Mouse (Mus musculus) liver, embryonic 16.5 days (tissue): ENCODE data around the gene Cacna1f. TPM values are rescaled to one million over a fixed set of nuclear protein-coding genes. Genes with fewer than 3 reads are reported as not detected.
A peak's percentile ranks its signal among the peaks of the same experiment; 100 is the strongest.

Source experiments
- ATAC-seq: fragments of 200-750 bp; cut with Nextera tagmentation; 2 replicates; pipeline ENCODE4 v1.8.0; 2017; ENCODE audit warnings: low read depth, mild to moderate bottlenecking, moderate number of reproducible peaks, moderate library complexity
- H3K27ac ChIP-seq: fragments of 300-500 bp; sonication (generic); 2 replicates; pipeline ENCODE4 v1.5.1; 2014; ENCODE audit warnings: mild to moderate bottlenecking, low read length
- H3K27me3 ChIP-seq: fragments of 300-500 bp; sonication (generic); 2 replicates; pipeline ENCODE4 v1.6.1; 2014; ENCODE audit warnings: low read depth, low read length, mixed read lengths; ENCODE audit not compliant: control insufficient read depth, insufficient read depth
- H3K36me3 ChIP-seq: fragments of 300-500 bp; sonication (generic); 2 replicates; pipeline ENCODE4 v1.6.1; 2014; ENCODE audit warnings: mild to moderate bottlenecking; ENCODE audit not compliant: control insufficient read depth, insufficient read depth
- H3K4me1 ChIP-seq: fragments of 300-500 bp; sonication (generic); 2 replicates; pipeline ENCODE4 v1.6.1; 2014; ENCODE audit warnings: low read depth, low read length, mixed read lengths; ENCODE audit not compliant: control insufficient read depth
- H3K4me2 ChIP-seq: fragments of 300-500 bp; sonication (generic); 2 replicates; pipeline ENCODE4 v1.6.1; 2014; ENCODE audit warnings: low read depth, low read length, mixed read lengths
- H3K4me3 ChIP-seq: fragments of 300-500 bp; sonication (generic); 2 replicates; pipeline ENCODE4 v1.5.1; 2014; ENCODE audit warnings: low read depth, mild to moderate bottlenecking, low read length
- H3K9ac ChIP-seq: fragments of 300-500 bp; sonication (generic); 2 replicates; pipeline ENCODE4 v1.6.1; 2014; ENCODE audit warnings: low read depth, low read length
- H3K9me3 ChIP-seq: fragments of 300-500 bp; sonication (generic); replicated peaks from 2 replicates; pipeline ENCODE4 v1.6.1; 2016; ENCODE audit warnings: low read length; ENCODE audit not compliant: control insufficient read depth
- WGBS: fragments of 180-500 bp; shearing (Covaris S2); extraction: QIAGEN DNeasy Blood & Tissue Kit; methylation state at CpG from one replicate; pipeline ENCODE4 v1.1.7; 2014; ENCODE audit not compliant: insufficient replicate concordance; 5-methylcytosine and 5-hydroxymethylcytosine counted together
- polyA plus RNA-seq: library from polyadenylated mRNA; unstranded; fragments of >200 nt; fragmentation: Nextera tagmentation; extraction: Ambion mirVana; gene quantifications from 2 replicates; pipeline ENCODE4 v1.2.1, GENCODE M21; 2015

Gene Cacna1f
- polyA plus RNA-seq, 1 experiment from 2014 or later: 0.04 TPM

DNA sequence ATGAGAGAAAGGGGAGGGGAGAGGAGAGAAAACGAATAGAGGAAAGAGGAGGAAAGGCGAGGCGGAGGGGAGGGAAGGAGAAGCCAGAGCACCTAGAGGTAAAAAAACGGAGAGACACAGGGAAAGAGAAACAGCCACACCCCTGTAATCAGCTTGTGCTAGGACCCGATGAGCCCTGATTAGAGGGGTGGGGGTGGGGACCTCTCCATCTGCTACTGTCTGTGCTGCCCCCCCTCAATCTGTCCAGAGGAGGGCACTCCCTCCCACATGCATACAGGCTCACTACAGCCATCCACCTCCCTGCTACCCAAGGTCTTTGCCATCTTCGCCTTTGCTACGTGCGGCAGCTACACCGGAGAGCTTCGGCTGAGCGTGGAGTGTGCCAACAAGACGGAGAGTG lies 33.9 kb downstream of the Cacna1f start:
- H3K4me3 ChIP-seq: no peak overlapping the region
- no peak overlapping the region for H3K27ac ChIP-seq
- no peak overlapping the region for H3K4me2 ChIP-seq
- peaks cover 14% of the 10 kb centered on the region for H3K27me3 ChIP-seq
- WGBS: 30% methylated on average over 12 of the region's 12 CpGs
- H3K36me3 ChIP-seq: no peaks in the 10 kb centered on the region
- peak; percentile 33; the same call in 1 of the 2 replicates for ATAC-seq
- H3K9ac ChIP-seq: no peak overlapping the region
- H3K9me3 ChIP-seq: no peaks in the 10 kb centered on the region
- H3K4me1 ChIP-seq: peaks cover 7% of the 10 kb centered on the region

DNA sequence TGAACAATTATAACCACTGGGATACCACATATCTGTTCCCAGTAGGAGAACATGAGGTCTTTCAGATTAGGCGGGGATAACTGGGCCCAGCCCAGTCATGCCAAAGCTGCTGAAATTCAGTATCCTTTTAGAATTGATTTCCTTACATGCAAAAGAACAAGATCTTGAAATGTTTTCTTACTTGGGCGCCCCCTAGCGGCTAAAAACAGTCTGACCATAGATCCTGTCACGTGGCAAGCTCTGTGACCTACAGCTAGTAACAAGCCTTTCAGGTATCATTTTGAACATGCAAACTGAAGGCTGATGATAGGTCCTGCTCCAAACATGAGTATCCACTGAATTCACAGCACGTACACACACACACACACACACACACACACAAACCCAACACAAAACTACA lies 38.5 kb downstream of the Cacna1f start:
- no peak overlapping the region for H3K9ac ChIP-seq
- H3K9me3 ChIP-seq: no peaks in the 10 kb centered on the region
- ATAC-seq: no peak
- H3K27ac ChIP-seq: no peak overlapping the region
- H3K4me2 ChIP-seq: no peak overlapping the region
- H3K4me3 ChIP-seq: no peak overlapping the region
- H3K36me3 ChIP-seq: no peaks in the 10 kb centered on the region
- peaks cover 4% of the 10 kb centered on the region; the same call in 1 of the 2 replicates for H3K27me3 ChIP-seq
- peaks cover 8% of the 10 kb centered on the region for H3K4me1 ChIP-seq
- 9% methylated on average over 5 of the region's 5 CpGs for WGBS

DNA sequence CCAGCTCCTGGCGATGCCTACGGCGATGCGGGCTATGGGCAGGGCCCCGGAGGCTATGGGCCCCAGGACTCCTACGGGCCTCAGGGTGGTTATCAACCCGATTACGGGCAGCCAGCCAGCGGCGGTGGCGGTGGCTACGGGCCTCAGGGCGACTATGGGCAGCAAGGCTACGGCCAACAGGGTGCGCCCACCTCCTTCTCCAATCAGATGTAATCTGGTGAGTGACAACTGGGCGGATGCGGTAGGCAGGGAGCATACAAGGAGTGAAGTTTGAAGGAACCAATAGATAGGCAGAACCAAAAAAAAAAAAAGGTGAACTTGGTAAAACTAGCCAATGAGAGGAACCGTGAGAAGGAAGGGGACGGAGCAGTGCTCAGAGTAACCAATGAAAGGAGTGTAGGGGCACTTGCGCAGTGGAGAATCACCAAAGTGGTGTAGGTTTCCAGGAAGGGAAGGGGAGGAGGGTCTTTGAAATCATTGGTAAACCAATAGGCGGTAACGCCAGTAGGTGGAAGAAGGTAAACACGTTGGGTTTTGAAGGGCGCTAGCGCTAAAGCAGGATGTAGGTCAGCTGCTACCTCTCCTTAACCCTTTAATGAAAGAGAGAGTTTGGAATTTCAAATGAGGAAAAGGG lies 41.9 kb downstream of the Cacna1f start:
- Histone ChIP-seq H3K9me3 (no peaks in the 10 kb centered on the region), H3K4me3 (peak overlapping the region; percentile 59), H3K4me2 (peak overlapping the region; percentile 72), H3K9ac (peak overlapping the region; percentile 72), H3K36me3 (no peaks in the 10 kb centered on the region), H3K27ac (peak overlapping the region; percentile 90), H3K4me1 (peaks cover 6% of the 10 kb centered on the region), H3K27me3 (no peaks in the 10 kb centered on the region)
- 18% methylated on average over 25 of the region's 25 CpGs for WGBS
- peak; percentile 93 for ATAC-seq

DNA sequence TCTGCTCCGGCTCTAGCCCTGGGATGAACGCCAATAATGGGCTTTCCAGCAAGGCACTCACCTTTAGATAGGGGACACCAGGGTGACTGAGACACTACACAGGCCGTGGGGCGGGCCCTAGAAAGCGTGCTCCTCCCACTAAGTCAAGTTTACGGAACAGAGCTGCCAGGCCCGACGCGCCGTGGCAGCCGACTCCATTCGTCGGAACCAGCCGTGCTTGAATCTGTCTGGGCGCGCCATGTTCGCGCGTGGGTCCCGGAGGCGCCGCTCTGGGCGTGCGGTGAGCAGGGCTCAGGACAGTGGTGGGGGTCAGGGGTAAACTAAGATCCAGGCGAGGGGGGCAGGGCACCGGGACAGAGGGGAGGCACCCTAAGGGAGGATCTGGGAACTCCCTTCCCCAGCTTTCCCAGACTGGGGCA lies 50.3 kb downstream of the Cacna1f start, which contains the start of gene Prickle3:
Gene Prickle3, plus strand, starts transcription at position 40 of the 419 bp plus-strand sequence.
- peak within 1 kb of the TSS; percentile 59 for H3K27ac ChIP-seq
- H3K36me3 ChIP-seq: no peaks in the 10 kb centered on the region
- H3K4me1 ChIP-seq: no peaks in the 10 kb centered on the region; the same call in 1 of the 2 replicates
- peak within 1 kb of the TSS; percentile 61 for H3K4me3 ChIP-seq
- H3K4me2 ChIP-seq: peak within 1 kb of the TSS; percentile 55
- WGBS: 21% methylated on average over 26 of the region's 26 CpGs
- H3K27me3 ChIP-seq: no peaks in the 10 kb centered on the region
- no peaks in the 10 kb centered on the region for H3K9me3 ChIP-seq
- peak; percentile 79 for ATAC-seq
- peak within 1 kb of the TSS; percentile 56 for H3K9ac ChIP-seq

DNA sequence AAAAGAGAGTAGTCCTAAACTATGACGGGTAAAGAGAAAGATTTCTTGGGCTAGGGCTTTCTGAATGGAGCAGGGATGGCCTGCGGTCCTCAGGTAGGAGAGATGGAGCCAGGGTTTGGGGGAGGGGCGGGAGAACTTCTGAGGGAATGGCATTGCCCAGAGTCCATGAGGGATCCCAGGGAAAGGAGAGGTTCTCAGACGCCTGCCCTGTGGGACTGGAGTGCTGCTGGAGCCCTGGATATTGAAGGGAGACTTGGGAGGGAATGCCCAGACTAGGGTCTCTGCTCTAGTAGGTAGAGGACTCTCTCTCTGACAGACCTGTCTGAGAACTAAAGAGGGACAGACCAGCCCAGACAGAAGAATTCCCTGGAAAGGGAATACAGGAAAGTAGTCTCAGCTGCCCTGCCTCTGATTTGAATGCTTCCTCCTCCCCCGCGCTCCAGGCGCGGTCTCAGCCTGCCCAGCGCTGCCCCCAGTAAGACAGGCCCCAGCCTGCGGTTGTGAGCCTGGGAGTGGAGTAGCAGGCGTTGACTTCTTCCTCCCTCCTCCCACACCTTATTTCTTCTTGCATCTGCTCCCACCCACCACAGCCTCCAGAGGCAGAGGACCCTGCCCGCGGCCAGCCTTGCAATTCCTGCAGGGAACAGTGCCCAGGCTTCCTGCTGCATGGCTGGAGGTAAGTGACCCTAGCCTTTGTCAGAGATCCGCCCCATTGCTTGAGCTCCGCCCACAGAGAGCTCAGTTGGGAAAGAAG lies 51.3 kb downstream of the Cacna1f start:
- Histone ChIP-seq H3K27ac (no peak overlapping the region; the same call in 1 of the 2 replicates), H3K36me3 (no peaks in the 10 kb centered on the region), H3K27me3 (no peaks in the 10 kb centered on the region), H3K9me3 (no peaks in the 10 kb centered on the region), H3K4me2 (peak overlapping the region; percentile 55), H3K4me1 (no peaks in the 10 kb centered on the region; the same call in 1 of the 2 replicates), H3K9ac (no peak overlapping the region), H3K4me3 (peak overlapping the region; percentile 61)
- WGBS: 24% methylated on average over 14 of the region's 15 CpGs
- ATAC-seq: peak; percentile 46; the same call in 1 of the 2 replicates

DNA sequence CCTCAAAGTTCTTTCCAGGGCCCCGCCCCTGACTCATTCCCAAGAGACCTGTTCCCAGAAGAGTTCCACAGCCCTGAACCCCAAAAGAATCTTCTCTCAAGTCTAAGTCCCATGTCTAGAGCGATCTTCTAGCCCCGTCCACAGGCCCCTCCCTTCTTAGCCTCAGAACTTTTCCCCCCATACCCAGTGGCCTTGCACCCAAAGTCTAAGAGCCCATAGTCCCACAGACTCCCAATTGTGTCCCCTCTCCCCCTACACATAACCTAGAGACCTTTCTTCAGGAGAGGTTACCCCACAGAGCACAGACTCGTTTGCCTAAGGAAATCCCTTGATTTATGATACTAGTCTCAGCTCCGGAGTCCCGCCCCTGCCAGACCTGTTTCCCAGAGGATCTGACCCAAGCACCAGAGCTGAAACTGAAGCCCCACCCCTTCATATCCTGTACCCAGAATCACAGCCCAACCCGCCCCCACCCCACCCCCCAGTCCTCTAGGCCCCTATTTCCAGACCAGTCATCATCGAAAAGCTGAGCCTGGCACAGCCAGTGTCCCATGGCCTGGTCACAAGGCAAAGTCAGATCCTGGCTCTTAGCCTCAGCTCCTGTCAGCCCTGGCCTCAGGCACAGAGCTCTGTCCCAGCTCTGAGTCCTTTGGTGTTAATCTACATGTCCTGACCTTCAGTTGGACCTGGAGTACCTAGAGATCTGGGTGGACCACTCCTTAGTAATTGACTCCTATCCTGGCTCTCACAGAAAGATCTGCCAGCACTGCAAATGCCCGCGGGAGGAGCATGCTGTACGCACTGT lies 52.1 kb downstream of the Cacna1f start:
- 55% methylated on average over 11 of the region's 11 CpGs for WGBS
- Histone ChIP-seq H3K9me3 (no peaks in the 10 kb centered on the region), H3K4me2 (peak overlapping the region; percentile 55), H3K9ac (no peak overlapping the region), H3K27ac (no peak overlapping the region; the same call in 1 of the 2 replicates), H3K4me1 (no peaks in the 10 kb centered on the region; the same call in 1 of the 2 replicates), H3K36me3 (no peaks in the 10 kb centered on the region), H3K4me3 (no peak overlapping the region), H3K27me3 (no peaks in the 10 kb centered on the region)
- no peak for ATAC-seq

DNA sequence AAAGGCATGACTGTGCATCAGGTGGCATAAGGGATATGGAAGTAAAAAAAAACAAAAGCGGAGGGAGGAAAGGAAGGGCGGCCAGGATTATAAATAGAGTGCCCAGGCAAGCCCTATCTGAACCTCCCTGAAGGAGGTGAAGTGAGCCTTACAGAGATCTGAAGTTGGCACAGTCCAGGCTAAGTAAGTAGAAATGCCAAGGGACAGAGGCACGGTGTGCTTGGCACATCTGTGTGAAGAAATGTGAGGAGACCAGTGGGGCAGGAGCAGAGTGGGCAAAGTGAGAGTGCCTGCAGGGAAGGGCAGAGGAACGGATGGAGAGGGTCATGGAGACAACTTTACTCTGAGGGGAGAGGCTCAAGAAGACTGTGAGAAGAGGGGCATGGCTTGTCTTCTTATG lies 54.2 kb downstream of the Cacna1f start:
- H3K4me1 ChIP-seq: no peaks in the 10 kb centered on the region; the same call in 1 of the 2 replicates
- WGBS: 67% methylated on average over 4 of the region's 4 CpGs
- H3K36me3 ChIP-seq: no peaks in the 10 kb centered on the region
- H3K27me3 ChIP-seq: no peaks in the 10 kb centered on the region
- H3K4me3 ChIP-seq: no peak overlapping the region
- no peaks in the 10 kb centered on the region for H3K9me3 ChIP-seq
- H3K4me2 ChIP-seq: no peak overlapping the region
- H3K27ac ChIP-seq: no peak overlapping the region
- no peak for ATAC-seq
- H3K9ac ChIP-seq: no peak overlapping the region

DNA sequence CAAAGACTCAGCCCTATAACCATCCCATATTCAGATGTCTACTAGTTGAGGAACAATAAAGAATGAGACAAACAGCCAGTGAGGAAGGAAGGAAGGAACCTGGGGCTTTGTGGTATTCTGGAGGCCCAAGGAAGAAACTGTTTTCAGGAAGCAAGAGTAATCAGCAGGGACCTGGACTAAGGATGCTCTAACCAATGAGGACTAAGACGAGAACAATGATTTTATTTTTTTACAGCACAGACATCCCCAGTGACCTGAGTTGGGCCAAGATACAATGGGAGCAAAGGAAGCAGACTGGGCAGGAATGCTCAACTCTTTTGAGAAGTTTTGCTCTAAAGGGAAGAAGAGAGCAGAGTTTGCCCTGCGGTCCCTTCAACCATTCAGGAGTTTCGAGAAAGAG lies 56.1 kb downstream of the Cacna1f start:
- Histone ChIP-seq H3K27ac (no peak overlapping the region), H3K4me2 (no peak overlapping the region), H3K9ac (no peak overlapping the region), H3K9me3 (no peaks in the 10 kb centered on the region), H3K4me1 (no peaks in the 10 kb centered on the region; the same call in 1 of the 2 replicates), H3K4me3 (no peak overlapping the region), H3K36me3 (no peaks in the 10 kb centered on the region), H3K27me3 (no peaks in the 10 kb centered on the region)
- 51% methylated on average over 3 of the region's 3 CpGs for WGBS
- no peak for ATAC-seq
